Mouse (Mus musculus): Measurements from ENCODE around the gene Tmem87a. TPM values are rescaled to one million over a fixed set of nuclear protein-coding genes. Genes with fewer than 3 reads are reported as not detected.

The Tmem87a gene
- total RNA-seq, 2 experiments from 2014 or later = 30.7 to 38.3 TPM

- no peak for DNase-seq
Measured at GRCm38 (mm10) chr2:120366501-120366900, 37.4 kb downstream of the Tmem87a start.

- DNase-seq = no peak
Measured at GRCm38 (mm10) chr2:120360425-120360824, 43.5 kb downstream of the Tmem87a start.

GRCm38 (mm10) chr2:120352682-120353646 is 50.9 kb downstream of the Tmem87a start, which contains the start of gene Vps39:
Gene Vps39 (minus strand): TSS chr2:120353137.
- peak; percentile 92 for DNase-seq

- DNase-seq = no peak
Measured at GRCm38 (mm10) chr2:120351321-120351720, 52.6 kb downstream of the Tmem87a start.

GRCm38 (mm10) chr2:120348120-120348519 is 55.8 kb downstream of the Tmem87a start:
- DNase-seq = peak; percentile 8

GRCm38 (mm10) chr2:120341741-120342140 is 62.2 kb downstream of the Tmem87a start:
- DNase-seq = no peak

- DNase-seq = no peak
Measured at GRCm38 (mm10) chr2:120337886-120338285, 66.0 kb downstream of the Tmem87a start.

- DNase-seq = no peak
Measured at GRCm38 (mm10) chr2:120331575-120331974, 72.3 kb downstream of the Tmem87a start.

- no peak for DNase-seq
Measured at GRCm38 (mm10) chr2:120315077-120315476, 88.8 kb downstream of the Tmem87a start.

GRCm38 (mm10) chr2:120314487-120314886 is 89.4 kb downstream of the Tmem87a start:
- no peak for DNase-seq

GRCm38 (mm10) chr2:120313976-120314375 is 89.9 kb downstream of the Tmem87a start, which contains the start of gene Pla2g4f:
Gene Pla2g4f (minus strand): TSS chr2:120314165.
- DNase-seq = peak; percentile 31

GRCm38 (mm10) chr2:120312276-120312825 is 91.6 kb downstream of the Tmem87a start:
- DNase-seq = no peak

Other genes starting within 250 kb of the Tmem87a start
- gene Ehd4, start 249.5 kb downstream of the Tmem87a start, total RNA-seq (2021) = 10 to 100 TPM; 38.0 to 39.6 TPM
- gene Pla2g4e, start 158.8 kb downstream of the Tmem87a start, total RNA-seq (2021) = 1 to 10 TPM in 1 of 2 experiments, under 1 TPM in 1; 0.99 to 3.6 TPM
- under 1 TPM in 1 of 2 experiments, not detected in 1; 0.12 TPM for gene Pla2g4d, start 114.9 kb downstream of the Tmem87a start, total RNA-seq (2021)
- under 1 TPM in 1 of 2 experiments, not detected in 1; 0.12 TPM for gene Pla2g4f, start 89.9 kb downstream of the Tmem87a start, total RNA-seq (2021)
- 10 to 100 TPM; 33.9 to 36.7 TPM for gene Vps39, start 51.0 kb downstream of the Tmem87a start, total RNA-seq (2021)
- 10 to 100 TPM; 30.3 to 45.3 TPM for gene Ganc, start 217 bp downstream of the Tmem87a start, total RNA-seq (2021)
- 1 to 10 TPM; 4.7 to 6.5 TPM for gene Capn3, start 51.9 kb upstream of the Tmem87a start, total RNA-seq (2021)
- 100 to 1,000 TPM in 1 of 2 experiments, 10 to 100 TPM in 1; 85.6 to 107 TPM for gene Zfp106, start 159.7 kb upstream of the Tmem87a start, total RNA-seq (2021)
- gene Snap23, start 163.6 kb upstream of the Tmem87a start, total RNA-seq (2021) = 10 to 100 TPM; 45.7 to 53.2 TPM
- gene Haus2, start 205.3 kb upstream of the Tmem87a start, total RNA-seq (2021) = 10 to 100 TPM; 14.1 to 14.9 TPM
- 10 to 100 TPM; 13.5 to 18.1 TPM for gene Lrrc57, start 205.4 kb upstream of the Tmem87a start, total RNA-seq (2021)
- gene Stard9, start 225.0 kb upstream of the Tmem87a start, total RNA-seq (2021) = 10 to 100 TPM; 11.6 to 23.7 TPM

Measured in adrenal gland, postnatal 10 days (tissue).